Mouse (Mus musculus): ENCODE data around the gene Sdhaf1. TPM values are rescaled to one million over a fixed set of nuclear protein-coding genes. Genes with fewer than 3 reads are reported as not detected.

The Sdhaf1 gene
- polyA plus RNA-seq, 1 experiment from 2014 or later = 20.0 TPM

- H3K4me3 ChIP-seq = peak within 1 kb of the TSS; percentile 68
- no peaks in the 10 kb centered on the region for H3K9me3 ChIP-seq
- H3K27me3 ChIP-seq = no peaks in the 10 kb centered on the region
- H3K36me3 ChIP-seq = peaks cover 60% of the 10 kb centered on the region
- ATAC-seq (ENCODE audit: low FRiP score, low read depth) = peak; percentile 100
- H3K4me2 ChIP-seq (replicated peaks) = peak within 1 kb of the TSS; percentile 89
- peak within 1 kb of the TSS; percentile 76 for H3K9ac ChIP-seq
- H3K4me1 ChIP-seq = peaks cover 19% of the 10 kb centered on the region
- H3K27ac ChIP-seq = peak within 1 kb of the TSS; percentile 72
- 4% methylated on average over 27 of the region's 27 CpGs for WGBS
Measured at GRCm38 (mm10) chr7:30308076-30309005, 15.4 kb downstream of the Sdhaf1 start, which contains the start of gene Alkbh6. TSS of gene Alkbh6 (plus strand) at chr7:30308717.

DNA sequence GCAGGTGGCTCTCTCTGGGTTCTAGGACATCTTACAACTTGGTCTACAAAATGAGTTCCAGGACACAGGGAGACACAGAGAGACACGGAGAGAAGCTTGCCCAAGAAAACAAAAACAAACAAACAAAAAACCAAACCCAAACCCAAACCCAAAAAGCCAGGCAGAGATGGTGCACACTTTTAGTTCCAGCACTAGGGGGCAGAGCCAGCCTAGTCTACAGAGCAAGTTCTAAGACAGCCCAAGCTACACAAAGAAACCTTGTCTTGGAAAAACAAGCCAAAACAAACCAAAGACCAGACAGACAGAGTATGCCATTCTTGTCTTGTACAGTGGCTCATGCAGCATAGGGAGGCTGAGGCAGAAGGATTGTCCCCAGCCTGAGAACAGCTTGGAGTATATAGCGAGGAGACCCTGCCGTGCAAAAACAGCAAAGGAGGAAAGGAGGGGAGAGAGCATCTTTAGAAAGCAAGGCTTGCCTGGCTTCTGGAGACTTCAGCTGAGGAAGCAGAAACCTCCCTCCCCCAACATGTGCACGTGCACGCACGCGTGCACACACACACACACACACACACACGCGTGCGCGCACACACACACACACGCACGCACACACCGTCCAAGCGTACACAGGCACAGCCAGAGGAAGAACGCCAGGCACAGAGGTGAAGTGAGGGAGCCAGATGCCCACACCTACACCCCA, 17.5 kb downstream of the Sdhaf1 start:
- Histone ChIP-seq H3K4me1 (peaks cover 19% of the 10 kb centered on the region), H3K4me2 (replicated peaks) (no peak overlapping the region), H3K9me3 (no peaks in the 10 kb centered on the region), H3K36me3 (peaks cover 63% of the 10 kb centered on the region), H3K4me3 (no peak overlapping the region), H3K9ac (no peak overlapping the region), H3K27me3 (no peaks in the 10 kb centered on the region), H3K27ac (no peak overlapping the region)
- WGBS = 89% methylated on average over 16 of the region's 16 CpGs
- no peak for ATAC-seq (ENCODE audit: low FRiP score, low read depth)

GRCm38 (mm10) chr7:30300914-30301313, 22.8 kb downstream of the Sdhaf1 start:
- no peak overlapping the region for H3K4me2 ChIP-seq (replicated peaks)
- peaks cover 90% of the 10 kb centered on the region for H3K36me3 ChIP-seq
- ATAC-seq (ENCODE audit: low FRiP score, low read depth) = no peak
- H3K4me1 ChIP-seq = no peaks in the 10 kb centered on the region
- H3K4me3 ChIP-seq = no peak overlapping the region
- 42% methylated on average over 3 of the region's 3 CpGs for WGBS
- no peaks in the 10 kb centered on the region for H3K9me3 ChIP-seq
- no peaks in the 10 kb centered on the region for H3K27me3 ChIP-seq
- H3K27ac ChIP-seq = no peak overlapping the region
- H3K9ac ChIP-seq = no peak overlapping the region

- no peak overlapping the region for H3K4me2 ChIP-seq (replicated peaks)
- ATAC-seq (ENCODE audit: low FRiP score, low read depth) = no peak
- no peaks in the 10 kb centered on the region for H3K27me3 ChIP-seq
- 83% methylated on average over 16 of the region's 16 CpGs for WGBS
- peaks cover 7% of the 10 kb centered on the region for H3K4me1 ChIP-seq
- H3K36me3 ChIP-seq = peaks cover 93% of the 10 kb centered on the region
- no peak overlapping the region for H3K27ac ChIP-seq
- no peak overlapping the region for H3K4me3 ChIP-seq
- no peak overlapping the region for H3K9ac ChIP-seq
- H3K9me3 ChIP-seq = no peaks in the 10 kb centered on the region
Measured at GRCm38 (mm10) chr7:30297266-30297665, 26.4 kb downstream of the Sdhaf1 start.

DNA sequence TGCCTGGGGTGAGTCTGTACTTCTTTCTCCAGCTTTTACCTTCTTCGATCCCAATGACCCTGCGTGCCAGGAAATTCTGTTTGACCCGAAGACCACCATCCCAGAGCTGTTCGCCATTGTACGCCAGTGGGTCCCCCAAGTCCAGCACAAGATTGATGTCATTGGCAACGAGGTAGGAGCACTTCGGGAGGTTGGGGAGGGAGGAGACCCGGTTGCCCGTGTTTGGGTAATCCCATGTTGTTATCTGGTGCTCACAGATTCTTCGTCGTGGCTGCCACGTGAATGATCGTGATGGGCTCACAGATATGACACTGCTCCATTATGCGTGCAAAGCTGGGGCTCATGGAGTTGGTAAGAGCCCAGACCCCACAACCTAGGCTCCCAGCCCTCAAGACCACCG, 26.9 kb downstream of the Sdhaf1 start:
- peaks cover 88% of the 10 kb centered on the region for H3K36me3 ChIP-seq
- no peak overlapping the region for H3K27ac ChIP-seq
- H3K9me3 ChIP-seq = no peaks in the 10 kb centered on the region
- no peak overlapping the region for H3K9ac ChIP-seq
- H3K27me3 ChIP-seq = no peaks in the 10 kb centered on the region
- no peak for ATAC-seq (ENCODE audit: low FRiP score, low read depth)
- H3K4me2 ChIP-seq (replicated peaks) = no peak overlapping the region
- H3K4me3 ChIP-seq = no peak overlapping the region
- 95% methylated on average over 15 of the region's 15 CpGs for WGBS
- peaks cover 11% of the 10 kb centered on the region for H3K4me1 ChIP-seq

DNA sequence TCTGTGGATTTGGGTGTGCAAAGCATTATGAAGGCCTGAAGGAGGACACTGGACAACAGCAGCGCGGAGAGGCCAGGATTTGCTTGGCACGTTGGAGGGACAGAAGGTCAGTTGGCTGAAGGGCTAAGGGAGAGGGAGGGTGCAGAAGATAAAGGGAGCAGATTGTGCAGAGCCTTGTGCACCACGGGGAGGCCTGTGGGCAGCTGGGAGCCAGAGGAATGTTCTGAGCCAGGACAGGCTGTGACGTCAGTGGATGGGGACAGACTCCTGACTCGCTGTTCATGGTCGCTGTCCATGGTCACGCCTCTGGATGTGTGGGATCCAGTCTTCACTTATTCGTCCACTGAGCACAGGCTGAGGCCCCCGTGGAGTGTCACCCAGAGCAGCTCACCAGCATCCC, 28.6 kb downstream of the Sdhaf1 start:
- Histone ChIP-seq H3K9me3 (no peaks in the 10 kb centered on the region), H3K4me3 (no peak overlapping the region), H3K36me3 (peaks cover 73% of the 10 kb centered on the region), H3K27ac (no peak overlapping the region), H3K27me3 (no peaks in the 10 kb centered on the region), H3K4me2 (replicated peaks) (no peak overlapping the region), H3K9ac (no peak overlapping the region), H3K4me1 (peaks cover 18% of the 10 kb centered on the region)
- WGBS = 64% methylated on average over 10 of the region's 10 CpGs
- no peak for ATAC-seq (ENCODE audit: low FRiP score, low read depth)

DNA sequence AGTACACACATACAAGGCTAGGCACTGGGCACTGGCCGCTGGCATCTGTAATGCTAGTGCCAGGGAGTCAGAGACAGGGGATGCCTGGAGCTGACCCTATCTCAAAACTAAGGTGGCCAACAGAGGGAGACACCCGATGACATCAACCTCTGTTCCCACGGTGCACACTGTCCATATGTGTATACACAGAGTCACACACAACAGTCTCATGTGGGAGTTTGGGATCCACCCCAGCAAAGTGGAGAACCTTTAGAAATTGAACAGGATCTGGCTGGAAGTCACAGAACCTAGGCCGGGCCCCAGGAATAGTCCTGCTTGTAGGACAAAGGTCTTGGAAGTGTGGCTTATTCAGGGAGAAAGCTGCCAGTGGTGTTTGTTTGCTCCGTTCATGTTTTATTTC, 29.4 kb downstream of the Sdhaf1 start:
- Histone ChIP-seq H3K4me3 (no peak overlapping the region), H3K27ac (0 out of 2 replicates have a peak overlapping the region, but pooled peaks have one; percentile 39), H3K4me1 (peaks cover 25% of the 10 kb centered on the region), H3K27me3 (no peaks in the 10 kb centered on the region), H3K36me3 (peaks cover 65% of the 10 kb centered on the region), H3K9ac (no peak overlapping the region), H3K9me3 (no peaks in the 10 kb centered on the region), H3K4me2 (replicated peaks) (no peak overlapping the region)
- no peak for ATAC-seq (ENCODE audit: low FRiP score, low read depth)
- 87% methylated on average over 5 of the region's 5 CpGs for WGBS

- H3K27ac ChIP-seq = 0 out of 2 replicates have a peak overlapping the region, but pooled peaks have one; percentile 39
- peaks cover 28% of the 10 kb centered on the region for H3K4me1 ChIP-seq
- H3K27me3 ChIP-seq = no peaks in the 10 kb centered on the region
- no peak for ATAC-seq (ENCODE audit: low FRiP score, low read depth)
- no peak overlapping the region for H3K9ac ChIP-seq
- no peaks in the 10 kb centered on the region for H3K9me3 ChIP-seq
- H3K4me3 ChIP-seq = no peak overlapping the region
- no peak overlapping the region for H3K4me2 ChIP-seq (replicated peaks)
- WGBS = 85% methylated on average over 13 of the region's 13 CpGs
- H3K36me3 ChIP-seq = peaks cover 60% of the 10 kb centered on the region
Measured at GRCm38 (mm10) chr7:30293795-30294194, 29.9 kb downstream of the Sdhaf1 start.

DNA sequence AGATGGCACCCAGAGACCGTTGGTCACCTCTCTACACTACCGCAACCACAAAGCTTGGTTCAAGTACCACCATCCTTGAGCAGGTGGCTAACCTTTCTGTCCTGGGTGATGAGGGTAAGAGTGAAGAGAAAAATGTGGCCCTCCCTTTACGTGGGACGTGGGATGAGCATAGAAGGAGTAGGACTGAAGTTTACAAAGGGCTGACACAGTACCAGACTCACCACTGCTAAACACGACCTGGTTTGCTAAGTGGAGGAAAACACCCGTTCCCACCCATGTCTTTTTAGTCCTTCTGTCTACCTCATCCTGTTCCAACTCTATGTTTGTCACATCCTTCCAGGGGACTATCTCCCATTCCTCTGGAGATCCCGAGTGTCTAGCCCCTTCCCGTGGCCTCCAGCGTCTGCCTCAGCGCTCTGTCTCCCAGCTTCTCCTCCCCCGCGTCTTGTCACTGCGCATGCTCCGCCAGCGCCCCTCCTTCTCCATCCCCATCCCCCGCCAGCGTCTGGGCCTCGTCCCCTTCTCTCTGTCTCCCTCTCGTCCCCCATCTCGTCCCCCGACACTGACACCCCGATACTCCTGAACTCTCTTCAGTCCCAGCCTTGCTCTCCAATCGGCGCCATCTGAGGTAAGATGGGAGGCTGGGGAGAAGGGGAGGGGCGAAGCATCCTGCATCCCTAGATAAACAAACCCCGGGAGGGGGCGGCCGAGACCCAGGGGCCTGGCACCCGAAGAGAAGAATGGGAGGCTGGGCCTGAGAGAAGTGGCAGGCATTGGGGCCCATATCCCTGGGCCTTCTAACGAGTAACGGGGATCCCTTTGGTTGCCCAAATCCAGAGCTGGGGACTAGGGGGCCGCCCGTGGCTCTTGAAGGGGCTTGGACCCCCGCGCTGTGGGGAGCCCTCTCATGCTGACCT, 32.2 kb downstream of the Sdhaf1 start, which contains the start of gene Clip3:
Clip3 (plus strand) TSS at position 514 of the 917 bp plus-strand sequence.
- WGBS = 7% methylated on average over 35 of the region's 35 CpGs
- Histone ChIP-seq H3K27ac (peak within 1 kb of the TSS; percentile 52), H3K4me3 (peak within 1 kb of the TSS; percentile 84), H3K9ac (peak within 1 kb of the TSS; percentile 93), H3K4me2 (replicated peaks) (peak within 1 kb of the TSS; percentile 97), H3K36me3 (peaks cover 37% of the 10 kb centered on the region), H3K9me3 (no peaks in the 10 kb centered on the region), H3K4me1 (peaks cover 28% of the 10 kb centered on the region), H3K27me3 (no peaks in the 10 kb centered on the region)
- ATAC-seq (ENCODE audit: low FRiP score, low read depth) = peak; percentile 76

GRCm38 (mm10) chr7:30289714-30290399, 33.8 kb downstream of the Sdhaf1 start:
- Histone ChIP-seq H3K9ac (peak overlapping the region; percentile 39; the same call in 1 of the 2 replicates), H3K4me2 (replicated peaks) (no peak overlapping the region), H3K4me1 (peaks cover 31% of the 10 kb centered on the region), H3K27ac (no peak overlapping the region; the same call in 1 of the 2 replicates), H3K9me3 (no peaks in the 10 kb centered on the region), H3K4me3 (no peak overlapping the region), H3K36me3 (peaks cover 21% of the 10 kb centered on the region), H3K27me3 (no peaks in the 10 kb centered on the region)
- 51% methylated on average over 10 of the region's 10 CpGs for WGBS
- ATAC-seq (ENCODE audit: low FRiP score, low read depth) = peak; percentile 74
